Mouse (Mus musculus) hindbrain, postnatal 0 days (tissue): ENCODE measurements around the gene Fgl2. TPM values are rescaled to one million over a fixed set of nuclear protein-coding genes. Genes with fewer than 3 reads are reported as not detected.

Source experiments
- ATAC-seq: fragments of 200-750 bp; cut with Nextera tagmentation; 2 replicates; pipeline ENCODE4 v1.8.0; 2017; ENCODE audit warnings: mild to moderate bottlenecking, moderate TSS enrichment, moderate library complexity
- DNase-seq: peaks from one replicate; pipeline ENCODE4 v3.0.0-alpha.2; 2015; ENCODE audit warnings: low spot score
- H3K27ac ChIP-seq: fragments of 300-500 bp; sonication (generic); 2 replicates; pipeline ENCODE4 v1.5.1; 2014; ENCODE audit warnings: mild to moderate bottlenecking
- H3K27me3 ChIP-seq: fragments of 300-500 bp; sonication (generic); 2 replicates; pipeline ENCODE4 v1.6.1; 2014; ENCODE audit warnings: low read length, mixed read lengths; ENCODE audit not compliant: insufficient read depth
- H3K36me3 ChIP-seq: fragments of 300-500 bp; sonication (generic); 2 replicates; pipeline ENCODE4 v1.6.1; 2014; ENCODE audit warnings: low read length, mixed read lengths; ENCODE audit not compliant: insufficient read depth
- H3K4me1 ChIP-seq: fragments of 300-500 bp; sonication (generic); 2 replicates; pipeline ENCODE4 v1.6.1; 2014; ENCODE audit warnings: antibody characterized with exemption, low read length, mixed read lengths; ENCODE audit not compliant: insufficient read depth
- H3K4me2 ChIP-seq: fragments of 300-500 bp; sonication (generic); 2 replicates; pipeline ENCODE4 v1.6.1; 2014; ENCODE audit warnings: low read depth, mild to moderate bottlenecking, low read length, moderate library complexity, mixed read lengths
- H3K4me3 ChIP-seq: fragments of 300-500 bp; sonication (generic); 2 replicates; pipeline ENCODE4 v1.5.1; 2014; ENCODE audit warnings: low read length
- H3K9ac ChIP-seq: fragments of 300-500 bp; sonication (generic); replicated peaks from 2 replicates; pipeline ENCODE4 v1.6.1; 2014; ENCODE audit warnings: mild to moderate bottlenecking, low read length, moderate library complexity, mixed read lengths
- H3K9me3 ChIP-seq: fragments of 300-500 bp; sonication (generic); 2 replicates; pipeline ENCODE4 v1.6.1; 2016; ENCODE audit warnings: low read length, mixed read lengths
- CTCF ChIP-seq: IDR thresholded peaks from 2 replicates; pipeline ENCODE4 v1.5.1; 2016; ENCODE audit warnings: antibody characterized with exemption, control low read depth, low read depth
- WGBS: fragments of 180-500 bp; shearing (Covaris S2); extraction: QIAGEN DNeasy Blood & Tissue Kit; methylation state at CpG from one replicate; pipeline ENCODE4 v1.1.7; 2014; 5-methylcytosine and 5-hydroxymethylcytosine counted together
- polyA plus RNA-seq: library from polyadenylated mRNA; unstranded; fragments of >200 nt; fragmentation: Nextera tagmentation; extraction: Ambion mirVana; gene quantifications from 2 replicates; pipeline ENCODE4 v1.2.1, GENCODE M21; 2015
- total RNA-seq: library from RNA; depleted of rRNA; stranded (reverse); fragments of >200 nt; gene quantifications from 2 replicates; pipeline ENCODE4 v1.2.3, GENCODE M21; 2014

The Fgl2 gene
- total and polyA plus RNA-seq, 2 experiments from 2014 or later: 2.6 to 3.4 TPM

GRCm38 (mm10) chr5:21371920-21372319, 522 bp upstream of the Fgl2 start:
- peak; percentile 57 for ATAC-seq
- peaks cover 10% of the 10 kb centered on the region; the same call in 1 of the 2 replicates for H3K4me1 ChIP-seq
- H3K4me3 ChIP-seq: peak overlapping the region; percentile 52
- no peaks in the 10 kb centered on the region for H3K36me3 ChIP-seq
- H3K27me3 ChIP-seq: no peaks in the 10 kb centered on the region
- peak; percentile 19 for DNase-seq
- H3K27ac ChIP-seq: 0 out of 2 replicates have a peak overlapping the region, but pooled peaks have one; percentile 41
- TF ChIP-seq CTCF: no peak
- no peaks in the 10 kb centered on the region for H3K9me3 ChIP-seq
- peak overlapping the region; percentile 90 for H3K4me2 ChIP-seq
- peak overlapping the region; percentile 60; the same call in 1 of the 2 replicates for H3K9ac ChIP-seq
- 32% methylated on average over 5 of the region's 5 CpGs for WGBS

- Histone ChIP-seq H3K36me3 (no peaks in the 10 kb centered on the region), H3K4me1 (peaks cover 10% of the 10 kb centered on the region; the same call in 1 of the 2 replicates), H3K9ac (peak overlapping the region; percentile 60), H3K9me3 (no peaks in the 10 kb centered on the region), H3K4me2 (peak overlapping the region; percentile 90), H3K27me3 (no peaks in the 10 kb centered on the region), H3K4me3 (peak overlapping the region; percentile 52), H3K27ac (0 out of 2 replicates have a peak overlapping the region, but pooled peaks have one; percentile 41)
- ATAC-seq (no peak), DNase-seq (no peak)
- no peak for TF ChIP-seq CTCF
- 48% methylated on average over 7 of the region's 7 CpGs for whole genome bisulfite sequencing
Observed at GRCm38 (mm10) chr5:21373180-21373518, 707 bp downstream of the Fgl2 start.

GRCm38 (mm10) chr5:21376935-21377334, 4.5 kb downstream of the Fgl2 start:
- H3K36me3 ChIP-seq: no peaks in the 10 kb centered on the region
- ATAC-seq: no peak
- H3K4me3 ChIP-seq: no peak overlapping the region
- H3K4me1 ChIP-seq: peaks cover 10% of the 10 kb centered on the region; the same call in 1 of the 2 replicates
- WGBS: 77% methylated on average over 4 of the region's 4 CpGs
- no peak overlapping the region for H3K9ac ChIP-seq
- H3K4me2 ChIP-seq: no peak overlapping the region
- no peak overlapping the region for H3K27ac ChIP-seq
- no peak for DNase-seq
- no peak for TF ChIP-seq CTCF
- no peaks in the 10 kb centered on the region for H3K9me3 ChIP-seq
- no peaks in the 10 kb centered on the region for H3K27me3 ChIP-seq

GRCm38 (mm10) chr5:21378397-21378796, 6.0 kb downstream of the Fgl2 start:
- no peaks in the 10 kb centered on the region for H3K27me3 ChIP-seq
- 0 out of 2 replicates have a peak, but pooled peaks cover under 1% of the 10 kb centered on the region for H3K4me1 ChIP-seq
- no peak for TF ChIP-seq CTCF
- no peaks in the 10 kb centered on the region for H3K36me3 ChIP-seq
- no peak overlapping the region for H3K27ac ChIP-seq
- no peaks in the 10 kb centered on the region for H3K9me3 ChIP-seq
- ATAC-seq (no peak), DNase-seq (no peak)
- no peak overlapping the region for H3K4me2 ChIP-seq
- H3K4me3 ChIP-seq: no peak overlapping the region
- 87% methylated on average over 2 of the region's 2 CpGs for WGBS
- no peak overlapping the region for H3K9ac ChIP-seq

- DNase-seq: no peak
- no peaks in the 10 kb centered on the region for H3K36me3 ChIP-seq
- 66% methylated on average over 6 of the region's 6 CpGs for WGBS
- no peak overlapping the region for H3K4me2 ChIP-seq
- no peak overlapping the region for H3K9ac ChIP-seq
- H3K27ac ChIP-seq: no peak overlapping the region
- no peak overlapping the region for H3K4me3 ChIP-seq
- no peaks in the 10 kb centered on the region for H3K4me1 ChIP-seq
- no peak for TF ChIP-seq CTCF
- no peak for ATAC-seq
- no peaks in the 10 kb centered on the region for H3K9me3 ChIP-seq
- no peaks in the 10 kb centered on the region for H3K27me3 ChIP-seq
Observed at GRCm38 (mm10) chr5:21381986-21382385, 9.5 kb downstream of the Fgl2 start.

GRCm38 (mm10) chr5:21382678-21383077, 10.2 kb downstream of the Fgl2 start:
- DNase-seq (no peak), ATAC-seq (no peak)
- no peak overlapping the region for H3K9ac ChIP-seq
- no peaks in the 10 kb centered on the region for H3K36me3 ChIP-seq
- no peaks in the 10 kb centered on the region for H3K4me1 ChIP-seq
- H3K27me3 ChIP-seq: no peaks in the 10 kb centered on the region
- H3K27ac ChIP-seq: no peak overlapping the region
- H3K4me2 ChIP-seq: no peak overlapping the region
- H3K9me3 ChIP-seq: no peaks in the 10 kb centered on the region
- no peak for TF ChIP-seq CTCF
- WGBS: 67% methylated on average over 6 of the region's 6 CpGs
- no peak overlapping the region for H3K4me3 ChIP-seq

GRCm38 (mm10) chr5:21383392-21384251, 11.2 kb downstream of the Fgl2 start:
- H3K36me3 ChIP-seq: no peaks in the 10 kb centered on the region
- no peak overlapping the region for H3K27ac ChIP-seq
- H3K4me1 ChIP-seq: no peaks in the 10 kb centered on the region
- no peak for TF ChIP-seq CTCF
- no peak overlapping the region for H3K4me3 ChIP-seq
- no peaks in the 10 kb centered on the region for H3K27me3 ChIP-seq
- WGBS: 57% methylated on average over 14 of the region's 14 CpGs
- H3K9ac ChIP-seq: no peak overlapping the region
- DNase-seq (no peak), ATAC-seq (no peak)
- no peak overlapping the region for H3K4me2 ChIP-seq
- H3K9me3 ChIP-seq: no peaks in the 10 kb centered on the region
